Comparison of ENCODE assay signal across 8 mouse cellular contexts in the genomic region with DNA sequence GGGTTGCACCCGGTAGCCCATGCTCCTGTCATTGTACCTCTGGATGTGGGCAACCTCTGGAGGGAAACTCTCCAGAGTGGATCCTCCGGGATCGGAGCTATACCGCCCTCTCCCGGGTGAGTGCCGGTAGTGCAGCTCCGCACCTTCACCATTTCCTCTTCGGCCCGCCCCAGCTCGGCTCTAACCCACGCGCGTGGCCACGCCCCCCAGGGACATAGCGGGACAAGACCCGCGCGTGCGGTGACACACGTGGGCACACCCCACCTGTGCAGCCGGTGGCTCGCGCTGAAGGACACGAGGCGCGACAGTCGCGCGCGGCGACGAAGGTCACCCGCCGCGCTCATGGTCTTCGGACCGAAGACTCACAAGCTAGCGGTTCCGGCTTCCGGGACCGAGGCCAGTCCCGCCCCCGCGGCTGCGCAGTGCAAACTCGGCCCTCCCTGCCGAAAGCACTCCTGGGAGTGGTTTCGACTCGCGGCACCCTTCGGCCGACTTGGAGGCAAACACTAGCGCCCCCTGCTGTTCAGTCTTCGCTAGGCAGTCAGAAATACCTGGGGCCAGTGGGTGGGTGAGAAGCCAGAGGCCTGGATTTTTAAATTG. TPM values are rescaled to one million over a fixed set of nuclear protein-coding genes. Genes with fewer than 3 reads are reported as not detected.
A peak's percentile ranks its signal among the peaks of the same experiment; 100 is the strongest.
DNase-seq lines count a peak whose midpoint lies in the region; ATAC-seq and TF ChIP-seq lines count a peak whose summit lies in the region.

A gene (minus strand): TSS at position 432 of the 600 bp plus-strand sequence.

- DNase-seq in MEL (ENCODE audit: low read depth, low spot score): peak; percentile 99
- DNase-seq in cerebellum, adult 2 months: peak; percentile 97
- peak; percentile 98 for DNase-seq in forelimb bud, embryonic 11.5 days (ENCODE audit: low read depth, low spot score)
- peak; percentile 88 for DNase-seq in layer of hippocampus, adult 9-10 months (ENCODE audit: low spot score)
- DNase-seq in ovary, postnatal 10 days (ENCODE audit: low spot score): peak; percentile 97
- DNase-seq in thymus, postnatal 10 days (ENCODE audit: low spot score in 2 of 2): peak; percentile 97 to 99

- peak within 1 kb of the TSS; percentile 71 for H3K27ac ChIP-seq in MEL (ENCODE audit: control insufficient read depth, low read depth, low read length)
- H3K27ac ChIP-seq in cerebellum, adult 2 months (ENCODE audit: insufficient read depth, low read length): peak within 1 kb of the TSS; percentile 63; the same call in 1 of the 2 replicates
- peak within 1 kb of the TSS; percentile 62; the same call in 1 of the 2 replicates for H3K27ac ChIP-seq in lung, embryonic 16.5 days (ENCODE audit: low read length)

- H3K9ac ChIP-seq in MEL (ENCODE audit: control insufficient read depth, low read depth, low read length, poor library complexity, severe bottlenecking): peak within 1 kb of the TSS; percentile 90
- peak within 1 kb of the TSS; percentile 79 for H3K9ac ChIP-seq in lung, embryonic 16.5 days (ENCODE audit: low read length)

- peak; percentile 77 for TF ChIP-seq RAD21 in MEL (IDR thresholded peaks at IDR 0.05; ENCODE audit: low read depth, low read length)

- peak; percentile 74 to 96 (median 85) for TF ChIP-seq CTCF in MEL (IDR thresholded peaks at IDR 0.05 in 2 of 3, conservative IDR thresholded peaks at IDR 0.05 in 1 of 3; ENCODE audit: control insufficient read depth in 1 of 3, insufficient read depth in 1 of 3, low read depth in 2 of 3, low read length in 3 of 3, poor library complexity in 1 of 3, severe bottlenecking in 1 of 3)
- TF ChIP-seq CTCF in cerebellum, adult 2 months (IDR thresholded peaks at IDR 0.05; ENCODE audit: borderline replicate concordance, insufficient read depth, low read depth, low read length): peak; percentile 89

- peaks cover 0 to 11% of the 10 kb centered on the region in 2 experiments; a peak in 3 of 4 replicates for H3K4me1 ChIP-seq in MEL (ENCODE audit: control insufficient read depth in 1 of 2, insufficient read depth in 2 of 2, low read length in 2 of 2)
- no peaks in the 10 kb centered on the region for H3K4me1 ChIP-seq in cerebellum, adult 2 months (ENCODE audit: control insufficient read depth, insufficient read depth, low read length)
- peaks cover 11% of the 10 kb centered on the region for H3K4me1 ChIP-seq in lung, embryonic 16.5 days (replicated peaks; ENCODE audit: control insufficient read depth, insufficient read depth, low read length)

- peaks cover 8% of the 10 kb centered on the region for H3K79me2 ChIP-seq in MEL (ENCODE audit: control insufficient read depth, insufficient read depth, low read length, poor library complexity)

- TF ChIP-seq POLR2A in MEL (IDR thresholded peaks at IDR 0.05; ENCODE audit: control insufficient read depth in 1 of 2, insufficient read depth in 1 of 2, low read depth in 1 of 2, low read length in 2 of 2, poor library complexity in 1 of 2): peak; percentile 98 to 100
- TF ChIP-seq POLR2A in cerebellum, adult 2 months (IDR thresholded peaks at IDR 0.05; ENCODE audit: borderline replicate concordance, insufficient read depth, low read length): peak; percentile 84

- peaks cover 0 to 8% of the 10 kb centered on the region in 2 experiments; a peak in 2 of 4 replicates for H3K36me3 ChIP-seq in MEL (ENCODE audit: control insufficient read depth in 1 of 2, insufficient read depth in 2 of 2, low read length in 2 of 2)
- no peaks in the 10 kb centered on the region for H3K36me3 ChIP-seq in lung, embryonic 16.5 days (ENCODE audit: control insufficient read depth, insufficient read depth, low read length)

- H3K4me2 ChIP-seq in lung, embryonic 16.5 days (ENCODE audit: low read depth, low read length): peak within 1 kb of the TSS; percentile 80

- peak; percentile 73 to 87 for ATAC-seq in hematopoietic stem cell, adult 5-6 weeks (replicated peaks in 1 of 2; ENCODE audit: insufficient read depth in 1 of 2, low FRiP score in 2 of 2, low TSS enrichment in 1 of 2, low read depth in 1 of 2, poor library complexity in 2 of 2, severe bottlenecking in 2 of 2)
- ATAC-seq in lung, embryonic 16.5 days (ENCODE audit: low read depth): peak; percentile 99

- no peaks in the 10 kb centered on the region for H3K9me3 ChIP-seq in MEL (replicated peaks; ENCODE audit: insufficient read depth, low read length)
- no peaks in the 10 kb centered on the region for H3K9me3 ChIP-seq in lung, embryonic 16.5 days (ENCODE audit: control insufficient read depth, low read length)

- peak within 1 kb of the TSS; percentile 88 to 90 for H3K4me3 ChIP-seq in MEL (ENCODE audit: control insufficient read depth in 1 of 2, insufficient read depth in 1 of 2, low read depth in 2 of 2, low read length in 2 of 2)
- H3K4me3 ChIP-seq in cerebellum, adult 2 months (replicated peaks; ENCODE audit: insufficient read depth, low read depth, low read length): peak within 1 kb of the TSS; percentile 92
- peak within 1 kb of the TSS; percentile 83 for H3K4me3 ChIP-seq in lung, embryonic 16.5 days (ENCODE audit: low read length)

- TF ChIP-seq EP300 in MEL (IDR thresholded peaks at IDR 0.05; ENCODE audit: low read depth in 1 of 2, low read length in 2 of 2): peak in 1 of 2 experiments; percentile 10; a peak in 1 of 4 replicates

- under 1% methylated on average over 54 of the region's 54 CpGs for WGBS in cerebellum, adult 2 months
- WGBS in lung, embryonic 16.5 days: under 1% methylated on average over 53 of the region's 54 CpGs

- H3K27me3 ChIP-seq in MEL (ENCODE audit: control insufficient read depth in 1 of 2, insufficient read depth in 2 of 2, low read length in 2 of 2): no peaks in the 10 kb centered on the region
- no peaks in the 10 kb centered on the region for H3K27me3 ChIP-seq in cerebellum, adult 2 months (ENCODE audit: control insufficient read depth, insufficient read depth, low read length)
- no peaks in the 10 kb centered on the region for H3K27me3 ChIP-seq in lung, embryonic 16.5 days (ENCODE audit: control insufficient read depth, insufficient read depth, low read depth, low read length)

TF ChIP-seq in MEL, 35 proteins besides CTCF, POLR2A, EP300 and RAD21 (continues in another document):
- TF ChIP-seq ZMIZ1 (IDR thresholded peaks at IDR 0.05; ENCODE audit: low read depth, low read length) (peak; percentile 63; the same call in 1 of the 2 replicates), MAFK (IDR thresholded peaks at IDR 0.05; ENCODE audit: borderline replicate concordance, low read depth, low read length) (no peak), JUND (IDR thresholded peaks at IDR 0.05; ENCODE audit: low read depth, low read length) (no peak), TCF12 (IDR thresholded peaks at IDR 0.05; ENCODE audit: low read depth, low read length) (0 out of 2 replicates have a peak, but pooled peaks have one; percentile 33), ZNF384 (IDR thresholded peaks at IDR 0.05; ENCODE audit: low read depth, low read length) (no peak), MAZ (IDR thresholded peaks at IDR 0.05; ENCODE audit: low read depth, low read length) (peak; percentile 76), MYB (IDR thresholded peaks at IDR 0.05; ENCODE audit: low read depth, low read length) (no peak; the same call in 1 of the 2 replicates), NELFE (IDR thresholded peaks at IDR 0.05; ENCODE audit: low read depth, low read length) (peak; percentile 99), MAX (IDR thresholded peaks at IDR 0.05; ENCODE audit: low read length) (peak; percentile 75), KAT2A (conservative IDR thresholded peaks at IDR 0.05; ENCODE audit: low read depth, low read length) (no peak; the same call in 1 of the 2 replicates), RCOR1 (IDR thresholded peaks at IDR 0.05; ENCODE audit: low read depth, low read length) (0 out of 2 replicates have a peak, but pooled peaks have one; percentile 11), CHD2 (IDR thresholded peaks at IDR 0.05; ENCODE audit: low read length) (no peak), GATA1 (IDR thresholded peaks at IDR 0.05; ENCODE audit: low read depth, low read length) (no peak), NRF1 (IDR thresholded peaks at IDR 0.05; ENCODE audit: insufficient read depth, low read depth, low read length, poor library complexity, severe bottlenecking) (peak; percentile 97), TAL1 (IDR thresholded peaks at IDR 0.05; ENCODE audit: low read length) (no peak), TBP (IDR thresholded peaks at IDR 0.05; ENCODE audit: low read depth, low read length) (peak; percentile 21; the same call in 1 of the 2 replicates), GABPA (IDR thresholded peaks at IDR 0.05; ENCODE audit: low read depth, low read length) (0 out of 2 replicates have a peak, but pooled peaks have one; percentile 9), BHLHE40 (IDR thresholded peaks at IDR 0.05; ENCODE audit: borderline replicate concordance, low read depth, low read length) (no peak), SIN3A (IDR thresholded peaks at IDR 0.05; ENCODE audit: low read length) (peak; percentile 87), MXI1 (IDR thresholded peaks at IDR 0.05; ENCODE audit: low read depth, low read length) (peak; percentile 85), UBTF (IDR thresholded peaks at IDR 0.05; ENCODE audit: borderline replicate concordance, insufficient read depth, low read depth, low read length) (no peak), ZKSCAN1 (IDR thresholded peaks at IDR 0.05; ENCODE audit: low read depth, low read length) (no peak), MEF2A (IDR thresholded peaks at IDR 0.05; ENCODE audit: extremely low read depth, insufficient replicate concordance, low read depth, low read length, poor library complexity, severe bottlenecking) (no peak), ZC3H11A (IDR thresholded peaks at IDR 0.05; ENCODE audit: low read depth, low read length) (peak; percentile 70), POLR2AphosphoS5 (IDR thresholded peaks at IDR 0.05; ENCODE audit: borderline replicate concordance, low read depth, low read length) (peak; percentile 69; the same call in 1 of the 2 replicates), ETS1 (IDR thresholded peaks at IDR 0.05; ENCODE audit: low read depth, low read length) (no peak), USF1 (IDR thresholded peaks at IDR 0.05; ENCODE audit: low read depth, low read length) (0 out of 2 replicates have a peak, but pooled peaks have one; percentile 40), USF2 (IDR thresholded peaks at IDR 0.05; ENCODE audit: borderline replicate concordance in 1 of 2, insufficient read depth in 1 of 2, low read depth in 1 of 2, low read length in 2 of 2) (no peak), ELF1 (IDR thresholded peaks at IDR 0.05; ENCODE audit: low read depth, low read length) (peak; percentile 98)

RNA-seq across cellular contexts. Expression of the gene that starts here (rescaled TPM):
- 24.4 and 24.6 TPM in 2 replicates for total RNA-seq in MEL (2012; rRNA removed)
- polyA plus RNA-seq in MEL (2012; ENCODE audit: insufficient read depth in 1 of 2, insufficient read length in 2 of 2, low read depth in 1 of 2, low replicate concordance in 2 of 2, missing spikeins in 1 of 2): 10 to 100 TPM in 1 of 2 experiments, not detected in 1; 24.6 TPM
- polyA plus RNA-seq in cerebellum, adult 2 months (2012; rRNA removed): 51.2 and 57.0 TPM in 2 replicates
- 91.9 and 128 TPM in 2 replicates for total RNA-seq in hematopoietic stem cell, adult 5-6 weeks (2017)
- 74.6 and 74.7 TPM in 2 replicates for polyA plus RNA-seq in lung, embryonic 16.5 days (2015; fragmentation: Nextera tagmentation; extraction: Ambion mirVana)

Comparison
In these comparisons a context has a peak if more than half of its experiments do, and no peak if none do; other contexts are left out.
1. Peak in every context shown above with its lines: DNase-seq, ATAC-seq, H3K4me3 ChIP-seq and H3K27ac ChIP-seq.